Mouse (Mus musculus) forebrain, embryonic 11.5 days (tissue): ENCODE results near the gene Hspe1. TPM values are rescaled to one million over a fixed set of nuclear protein-coding genes. Genes with fewer than 3 reads are reported as not detected.

Experiments used
- ATAC-seq: fragments of 200-750 bp; cut with Nextera tagmentation; replicated peaks from 2 replicates; pipeline ENCODE4 v1.8.0; 2017; ENCODE audit warnings: moderate TSS enrichment; ENCODE audit not compliant: low FRiP score
- DNase-seq: peaks from one replicate; pipeline ENCODE4 v3.0.0-alpha.2; 2017; ENCODE audit warnings: low spot score
- H3K27ac ChIP-seq: fragments of 300-500 bp; sonication (generic); 2 replicates; pipeline ENCODE4 v1.5.1; 2014; ENCODE audit warnings: low read depth, low read length
- H3K27me3 ChIP-seq: fragments of 300-500 bp; sonication (generic); 2 replicates; pipeline ENCODE4 v1.6.1; 2014; ENCODE audit warnings: mild to moderate bottlenecking, low read length, mixed read lengths; ENCODE audit not compliant: control insufficient read depth, insufficient read depth
- H3K36me3 ChIP-seq: fragments of 300-500 bp; sonication (generic); 2 replicates; pipeline ENCODE4 v1.6.1; 2014; ENCODE audit warnings: mild to moderate bottlenecking, low read length, moderate library complexity, mixed read lengths; ENCODE audit not compliant: control insufficient read depth, insufficient read depth
- H3K4me1 ChIP-seq: fragments of 300-500 bp; sonication (generic); replicated peaks from 2 replicates; pipeline ENCODE4 v1.6.1; 2014; ENCODE audit warnings: low read length, mixed read lengths; ENCODE audit not compliant: control insufficient read depth, insufficient read depth
- H3K4me2 ChIP-seq: fragments of 300-500 bp; sonication (generic); 2 replicates; pipeline ENCODE4 v1.6.1; 2014; ENCODE audit warnings: low read depth, mild to moderate bottlenecking, low read length, moderate library complexity, mixed read lengths; ENCODE audit not compliant: severe bottlenecking
- H3K4me3 ChIP-seq: fragments of 300-500 bp; sonication (generic); 2 replicates; pipeline ENCODE4 v1.5.1; 2014; ENCODE audit warnings: low read depth, low read length
- H3K9ac ChIP-seq: fragments of 300-500 bp; sonication (generic); 2 replicates; pipeline ENCODE4 v1.6.1; 2014; ENCODE audit warnings: low read length
- H3K9me3 ChIP-seq: fragments of 300-500 bp; sonication (generic); 2 replicates; pipeline ENCODE4 v1.6.1; 2016; ENCODE audit warnings: low read length, mixed read lengths; ENCODE audit not compliant: control insufficient read depth
- WGBS: fragments of 180-500 bp; shearing (Covaris S2); extraction: QIAGEN DNeasy Blood & Tissue Kit; methylation state at CpG from one replicate; pipeline ENCODE4 v1.1.7; 2014; 5-methylcytosine and 5-hydroxymethylcytosine counted together
- polyA plus RNA-seq: library from polyadenylated mRNA; unstranded; fragments of >200 nt; fragmentation: Nextera tagmentation; extraction: Ambion mirVana; gene quantifications from 2 replicates; pipeline ENCODE4 v1.2.1, GENCODE M21; 2014

Gene Hspe1
- polyA plus RNA-seq, 1 experiment from 2014 or later: 507 TPM

GRCm38 (mm10) chr1:55133173-55133572 is 45.2 kb downstream of the Hspe1 start:
- Histone ChIP-seq H3K4me1 (0 out of 2 replicates have a peak, but pooled peaks cover 3% of the 10 kb centered on the region), H3K27me3 (no peaks in the 10 kb centered on the region), H3K4me3 (no peak overlapping the region), H3K36me3 (no peaks in the 10 kb centered on the region), H3K9ac (no peak overlapping the region), H3K9me3 (no peaks in the 10 kb centered on the region), H3K27ac (no peak overlapping the region), H3K4me2 (no peak overlapping the region)
- WGBS: 79% methylated on average over 2 of the region's 2 CpGs
- no peak for DNase-seq
- ATAC-seq: no peak

- no peak overlapping the region for H3K4me2 ChIP-seq
- no peaks in the 10 kb centered on the region for H3K9me3 ChIP-seq
- no peak overlapping the region for H3K9ac ChIP-seq
- ATAC-seq: no peak
- H3K27ac ChIP-seq: no peak overlapping the region
- H3K4me3 ChIP-seq: no peak overlapping the region
- H3K36me3 ChIP-seq: no peaks in the 10 kb centered on the region
- H3K27me3 ChIP-seq: no peaks in the 10 kb centered on the region
- H3K4me1 ChIP-seq: 0 out of 2 replicates have a peak, but pooled peaks cover 3% of the 10 kb centered on the region
- DNase-seq: no peak
- 90% methylated on average over 3 of the region's 3 CpGs for WGBS
Measured at GRCm38 (mm10) chr1:55134301-55134700, 46.4 kb downstream of the Hspe1 start.

GRCm38 (mm10) chr1:55135846-55136245 is 47.9 kb downstream of the Hspe1 start:
- Histone ChIP-seq H3K27me3 (no peaks in the 10 kb centered on the region), H3K36me3 (no peaks in the 10 kb centered on the region; the same call in 1 of the 2 replicates), H3K9me3 (no peaks in the 10 kb centered on the region), H3K9ac (no peak overlapping the region), H3K4me2 (no peak overlapping the region), H3K4me1 (0 out of 2 replicates have a peak, but pooled peaks cover 3% of the 10 kb centered on the region), H3K27ac (no peak overlapping the region), H3K4me3 (no peak overlapping the region)
- 97% methylated on average over 1 of the region's 1 CpGs for WGBS
- DNase-seq: no peak
- ATAC-seq: no peak

Other genes with a start within 250 kb of the Hspe1 start
- 19.1 and 19.3 TPM in 2 replicates for gene Ankrd44, start 161.7 kb upstream of the Hspe1 start, polyA plus RNA-seq
- gene Sf3b1, start 60.7 kb upstream of the Hspe1 start, polyA plus RNA-seq: 327 and 360 TPM in 2 replicates
- 30.9 and 32.9 TPM in 2 replicates for gene Coq10b, start 35.4 kb upstream of the Hspe1 start, polyA plus RNA-seq
- 401 and 416 TPM in 2 replicates for gene Hspd1, start 111 bp downstream of the Hspe1 start, polyA plus RNA-seq
- 133 and 163 TPM in 2 replicates for gene Mob4, start 43.1 kb downstream of the Hspe1 start, polyA plus RNA-seq
- 8.0 and 8.2 TPM in 2 replicates for gene Rftn2, start 138.7 kb downstream of the Hspe1 start, polyA plus RNA-seq
- 3.7 and 3.8 TPM in 2 replicates for gene Mars2, start 149.0 kb downstream of the Hspe1 start, polyA plus RNA-seq